Mouse (Mus musculus): Measurements from ENCODE around the gene Ptprcap.

The Ptprcap gene

DNA sequence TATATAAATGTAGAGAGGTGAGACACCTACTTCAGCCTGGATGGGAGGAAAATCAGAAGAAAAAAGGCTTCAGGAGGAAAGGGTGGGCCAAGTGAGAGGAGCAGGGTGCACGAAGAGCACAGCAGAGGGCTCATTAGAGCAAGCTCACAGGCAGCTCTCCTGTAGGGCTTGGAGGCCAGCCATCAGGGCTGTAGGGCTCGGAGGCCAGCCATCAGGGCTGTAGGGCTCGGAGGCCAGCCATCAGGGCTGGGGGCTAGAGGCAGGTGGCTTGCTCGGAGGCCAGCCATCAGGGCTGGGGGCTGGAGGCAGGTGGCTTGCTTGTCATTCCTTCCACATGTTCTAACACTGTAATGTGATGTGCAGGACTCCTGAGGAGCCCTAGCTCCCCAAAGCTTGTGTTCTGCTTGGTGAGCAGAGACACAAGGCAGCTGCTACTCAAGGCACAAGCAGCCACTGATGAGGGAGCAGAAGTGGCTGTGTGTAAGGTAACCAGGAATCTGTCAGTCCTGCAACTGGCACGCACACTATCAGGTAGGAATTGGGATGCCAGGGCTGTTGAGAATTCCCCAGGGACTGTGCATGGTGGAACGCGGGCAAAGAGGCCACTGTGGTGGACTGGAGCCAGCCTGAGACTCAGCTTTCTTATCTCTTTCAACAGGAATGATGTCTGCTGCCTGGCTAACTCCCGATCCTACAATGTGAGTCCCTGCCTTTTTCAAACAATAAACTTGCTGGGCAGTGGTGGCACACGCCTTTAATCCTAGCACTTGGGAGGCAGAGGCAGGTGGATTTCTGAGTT is 13.5 kb downstream of the Ptprcap start:
- DNase-seq (ENCODE audit: low read depth, low spot score) = no peak

DNA sequence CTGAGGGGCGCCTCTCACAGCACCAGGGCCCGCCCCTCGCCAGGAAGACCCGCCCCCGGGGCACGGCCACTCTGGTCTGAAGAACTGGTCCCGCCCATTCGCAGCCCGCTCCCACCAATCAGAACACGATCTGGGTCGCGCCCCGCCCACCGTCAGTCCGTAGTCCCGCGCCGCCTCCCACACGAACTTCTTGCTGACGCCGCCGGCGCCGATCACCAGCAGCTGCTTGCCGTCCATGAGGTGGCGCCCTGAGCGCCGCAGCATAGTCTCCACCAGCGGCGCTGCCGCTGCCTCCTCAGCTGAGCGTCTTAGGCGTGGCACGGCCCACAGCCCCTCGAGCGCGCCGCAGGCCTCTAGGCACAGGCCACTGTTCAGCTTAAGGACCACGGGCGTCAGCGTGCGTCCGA is 16.0 kb downstream of the Ptprcap start:
- peak; percentile 95 for DNase-seq (ENCODE audit: low read depth, low spot score)

DNA sequence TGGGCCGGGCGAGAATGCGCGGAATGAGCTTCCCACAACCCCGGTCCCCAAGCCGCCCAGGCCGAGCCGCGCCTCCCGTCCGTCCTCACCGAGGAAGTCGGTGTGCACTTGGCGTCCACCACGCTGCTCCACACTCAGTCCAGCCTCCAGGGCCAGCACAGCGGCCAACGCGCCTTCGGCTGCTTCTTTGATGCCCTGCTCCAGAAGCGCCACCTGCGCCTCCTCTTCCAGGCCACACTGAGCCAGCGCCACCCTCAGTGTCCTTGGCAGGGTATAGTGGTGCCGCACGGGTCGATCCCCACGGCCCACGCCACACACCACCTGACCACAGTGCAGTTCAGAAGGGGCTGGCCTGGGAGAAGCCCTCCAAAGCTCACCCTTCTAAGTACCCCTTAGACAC is 16.4 kb downstream of the Ptprcap start:
- DNase-seq (ENCODE audit: low read depth, low spot score) = no peak

DNA sequence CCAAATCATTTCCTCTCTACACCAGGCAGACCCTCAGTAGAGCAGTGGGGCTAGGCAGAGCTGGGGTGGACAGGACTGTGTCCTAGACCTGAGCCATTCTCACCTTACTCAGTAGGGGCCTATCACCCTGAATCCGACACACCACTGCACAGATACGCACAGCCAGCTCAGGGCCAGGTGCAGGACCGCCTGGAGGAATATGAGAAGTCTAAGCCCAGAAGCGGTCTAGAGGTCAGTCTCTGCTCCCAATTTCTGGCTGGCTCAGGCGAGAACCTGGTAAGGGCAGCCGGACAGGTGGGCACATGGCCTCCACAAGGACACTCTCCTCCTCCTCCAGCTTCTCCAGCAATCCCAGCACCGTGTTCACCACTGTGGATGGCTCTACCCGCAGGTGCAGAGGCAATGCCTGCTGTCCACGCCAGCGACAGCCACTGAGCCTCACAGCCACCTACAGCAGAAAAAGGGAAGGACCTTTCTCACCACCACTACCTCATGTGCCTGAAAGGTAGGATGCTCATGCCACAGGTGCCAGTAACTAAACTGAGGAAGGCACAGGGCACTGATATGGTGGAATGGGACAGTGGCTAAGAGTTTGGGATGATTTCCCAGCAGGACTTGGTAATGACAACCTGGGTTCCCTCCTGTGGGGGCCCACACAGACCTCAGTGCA is 17.5 kb downstream of the Ptprcap start:
- no peak for DNase-seq (ENCODE audit: low read depth, low spot score)

DNA sequence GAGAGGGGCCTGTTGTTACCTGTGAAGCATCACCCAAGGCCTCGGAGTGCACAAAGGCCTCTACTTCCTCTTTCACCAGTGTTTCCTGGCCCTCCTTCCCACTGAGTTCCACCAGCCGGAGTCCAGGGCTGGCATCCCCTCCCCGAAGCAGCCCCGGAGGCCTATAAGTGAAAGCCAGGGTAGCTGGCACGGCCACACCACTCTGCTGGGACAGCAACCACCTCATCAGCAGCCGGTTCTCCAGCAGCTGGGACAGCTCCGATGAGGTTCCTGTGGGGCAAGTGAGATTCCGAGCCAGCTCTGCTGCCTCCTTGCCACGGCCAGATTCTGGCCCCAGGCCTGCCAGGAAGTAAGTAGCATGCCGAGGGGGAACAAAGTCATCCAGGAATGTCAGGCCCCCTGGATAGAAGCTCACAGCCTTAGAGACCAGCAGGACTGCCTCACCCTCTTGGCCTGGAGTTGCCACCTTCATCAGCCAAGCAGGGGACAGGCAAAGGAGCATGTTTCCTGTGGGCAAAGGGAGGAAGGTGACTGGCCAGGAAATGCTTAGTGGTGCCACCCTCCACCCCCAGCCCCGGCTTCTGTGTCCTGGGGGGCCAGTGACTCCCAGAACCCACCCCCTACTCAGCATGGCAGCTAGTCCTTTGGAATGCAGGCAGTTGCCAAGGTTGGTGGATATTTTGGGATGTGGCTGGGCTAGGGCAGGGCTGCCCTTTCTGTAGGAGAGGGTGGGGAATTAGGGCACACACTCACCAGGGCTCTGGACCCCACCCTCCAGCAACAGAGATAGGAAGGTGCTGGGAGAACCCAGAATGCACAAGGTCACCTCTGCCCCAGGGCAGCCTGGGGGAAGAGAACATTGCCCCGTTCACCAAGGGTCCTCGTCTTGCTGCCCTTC is 18.2 kb downstream of the Ptprcap start:
- no peak for DNase-seq (ENCODE audit: low read depth, low spot score)

DNA sequence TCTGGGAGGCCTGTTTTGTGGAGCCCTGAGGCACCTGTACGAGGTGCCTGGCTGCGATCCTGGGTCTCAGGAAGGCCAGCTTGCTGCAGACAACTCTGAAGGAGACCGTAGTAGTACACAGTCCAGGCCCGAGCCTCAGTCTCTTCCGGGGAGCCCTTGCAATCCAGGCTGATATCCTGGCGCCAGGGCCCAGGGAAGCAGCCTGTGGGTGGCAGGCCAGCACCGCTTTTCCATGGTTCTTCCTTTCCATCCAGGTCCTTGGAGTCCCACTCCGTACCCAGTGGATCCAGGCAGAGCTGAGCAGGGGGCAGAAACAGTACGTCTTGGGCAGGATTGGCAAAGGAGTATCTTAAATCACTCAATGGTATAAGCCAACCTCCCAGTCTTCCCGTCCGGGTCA is 19.5 kb downstream of the Ptprcap start:
- DNase-seq (ENCODE audit: low read depth, low spot score) = no peak

DNA sequence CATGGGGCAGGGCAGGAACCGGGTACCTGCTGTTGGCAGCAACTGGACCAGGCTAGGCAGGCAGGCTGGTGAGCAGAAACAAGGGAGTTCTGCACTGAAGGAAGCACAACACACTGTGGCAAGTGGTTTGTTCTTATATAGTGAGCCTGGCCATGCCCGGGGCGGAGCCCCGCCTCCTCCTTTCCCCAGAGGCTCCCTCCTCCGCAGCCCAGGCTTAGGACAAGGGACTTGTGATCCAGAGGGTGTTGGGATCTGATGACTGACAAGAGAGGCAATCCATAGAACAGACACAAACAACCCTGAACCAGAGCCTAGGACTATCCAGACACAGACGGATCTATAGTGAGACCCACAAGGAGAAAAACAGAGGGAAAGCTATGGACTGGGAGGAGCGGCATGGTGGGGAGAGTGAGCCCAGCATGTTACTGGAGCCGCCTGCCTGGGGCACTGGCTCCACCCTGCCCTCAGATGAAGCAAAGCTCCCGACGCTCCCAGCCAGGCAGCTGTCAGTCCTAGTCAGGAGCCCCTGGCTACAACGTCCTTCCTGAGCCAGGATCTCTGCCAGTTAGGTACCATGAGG is 22.1 kb downstream of the Ptprcap start, which contains the start of gene Carns1:
TSS of gene Carns1 (minus strand) at position 112 of the 580 bp plus-strand sequence.
- DNase-seq (ENCODE audit: low read depth, low spot score) = no peak

DNA sequence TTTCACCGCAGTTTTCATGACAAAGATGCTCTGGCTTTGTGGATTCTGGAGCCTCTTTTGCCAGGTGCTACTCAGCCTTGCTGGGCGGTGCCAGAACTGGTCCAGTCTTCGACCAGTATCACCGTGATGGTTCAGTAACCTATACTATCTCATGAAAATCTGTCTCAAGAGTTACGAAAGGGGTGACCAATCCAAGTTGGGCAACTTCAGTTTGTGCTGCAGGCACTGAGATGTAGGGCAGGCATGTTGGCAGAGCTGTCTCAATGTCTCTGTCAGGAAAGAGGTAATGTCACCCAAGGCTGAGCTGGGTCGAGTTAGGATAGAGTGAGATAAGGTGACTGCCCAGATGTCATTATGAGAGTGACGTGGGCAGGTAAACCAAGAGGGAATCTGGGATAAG is 27.0 kb downstream of the Ptprcap start:
- DNase-seq (ENCODE audit: low read depth, low spot score) = no peak

DNA sequence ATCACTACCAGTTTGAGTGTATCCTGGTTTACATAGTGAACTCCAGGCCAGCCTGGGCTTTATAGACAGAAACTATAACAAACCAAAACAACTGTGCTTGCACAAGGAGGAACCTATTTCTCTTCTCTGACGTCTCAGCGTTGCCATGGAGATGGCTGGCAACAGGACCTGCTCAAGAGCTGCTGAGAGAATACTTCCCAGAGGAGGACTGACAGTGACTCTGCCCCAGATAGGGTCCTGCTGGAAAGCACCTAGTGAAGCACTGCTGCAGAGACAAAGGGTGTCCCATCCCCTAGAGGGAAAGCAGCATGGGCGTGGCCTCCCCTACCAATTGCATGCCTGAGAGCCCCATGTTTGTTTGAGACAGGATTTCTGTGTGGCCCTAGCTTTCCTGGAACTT is 28.5 kb downstream of the Ptprcap start:
- DNase-seq (ENCODE audit: low read depth, low spot score) = no peak

DNA sequence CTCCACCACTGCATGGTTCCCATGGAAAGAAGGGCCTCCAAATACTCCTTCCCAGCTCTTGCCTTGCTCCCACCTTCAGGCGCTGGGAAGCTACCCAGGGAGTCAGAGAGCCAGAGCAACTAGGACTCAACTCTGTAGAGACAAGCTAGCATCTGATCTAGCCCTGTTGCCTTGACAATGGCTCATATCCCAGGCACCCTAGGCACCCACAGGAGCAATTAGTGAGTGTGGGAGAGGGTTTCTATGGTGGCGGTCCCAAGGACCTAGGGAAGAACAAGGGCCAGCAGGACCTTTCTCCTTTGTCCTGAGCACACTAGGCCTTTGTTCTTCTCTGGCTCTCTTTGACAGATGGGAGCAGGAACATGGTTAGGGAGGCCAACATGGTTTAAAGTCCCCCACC is 30.3 kb downstream of the Ptprcap start:
- DNase-seq (ENCODE audit: low read depth, low spot score) = no peak

DNA sequence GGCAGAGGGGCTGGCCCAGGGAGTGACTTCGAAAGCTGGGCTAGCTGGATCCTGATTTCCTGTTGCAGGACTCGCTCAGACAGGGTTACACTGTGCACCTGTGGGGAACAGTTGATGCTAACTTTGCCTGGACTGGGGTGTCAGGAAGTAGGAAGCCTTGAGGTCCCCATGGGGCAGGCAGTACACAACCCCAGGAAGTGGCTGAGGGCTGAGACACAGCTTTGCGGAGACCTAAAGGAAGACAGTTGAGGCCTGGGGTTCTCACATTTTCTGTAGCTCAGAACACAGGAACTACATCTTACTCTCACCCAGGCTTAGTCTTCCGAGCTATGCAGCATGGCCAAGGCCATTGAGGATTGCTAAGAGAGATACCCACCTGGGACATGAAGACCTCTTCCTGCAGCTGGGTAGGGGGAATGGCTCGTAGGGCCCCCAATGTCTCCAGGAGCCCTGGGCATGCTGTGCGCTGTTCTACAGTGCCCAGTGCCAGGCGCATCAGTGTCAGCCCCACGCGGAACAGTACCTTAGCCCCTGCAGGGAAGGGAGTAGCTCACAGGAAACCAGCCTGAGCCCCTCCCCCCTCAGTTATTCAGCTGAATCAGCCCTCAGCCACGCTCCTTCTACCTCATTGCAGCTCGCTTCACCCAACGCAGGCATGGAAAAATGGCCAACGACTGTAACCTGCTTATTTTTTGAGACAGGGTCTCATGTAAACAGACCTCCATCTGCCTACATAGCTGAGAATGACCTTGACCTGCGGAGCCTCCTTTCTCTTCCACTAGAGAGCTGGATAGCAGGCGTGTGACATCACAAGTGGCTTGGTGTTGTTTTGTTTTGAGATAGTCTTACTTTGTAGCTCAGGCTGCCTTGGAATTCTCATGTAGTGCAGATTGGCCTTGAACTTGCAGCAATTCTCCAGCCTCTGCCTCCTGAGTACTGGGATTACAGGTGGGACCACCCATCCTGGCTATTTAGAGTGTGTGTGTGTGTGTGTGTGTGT is 31.9 kb downstream of the Ptprcap start:
- DNase-seq (ENCODE audit: low read depth, low spot score) = no peak

DNA sequence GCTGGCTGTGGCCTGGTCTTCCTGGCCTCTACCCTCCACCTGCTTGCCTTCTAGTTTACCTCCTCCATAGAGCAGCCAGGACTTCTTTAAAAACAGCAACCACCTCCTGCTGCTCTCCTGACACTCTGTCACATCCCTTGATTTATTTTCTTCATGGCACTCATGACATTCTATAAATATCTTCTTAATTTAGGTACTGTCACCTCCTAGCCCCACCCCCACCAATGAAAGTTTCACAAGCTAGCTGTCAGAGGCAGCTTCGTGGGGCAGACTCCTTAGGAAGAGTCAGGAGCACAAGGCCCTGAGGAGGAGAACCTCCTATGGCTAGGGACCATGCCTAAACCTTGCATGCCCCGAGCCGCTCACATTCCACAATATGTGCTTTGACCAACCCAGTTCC is 33.9 kb downstream of the Ptprcap start:
- no peak for DNase-seq (ENCODE audit: low read depth, low spot score)

DNA sequence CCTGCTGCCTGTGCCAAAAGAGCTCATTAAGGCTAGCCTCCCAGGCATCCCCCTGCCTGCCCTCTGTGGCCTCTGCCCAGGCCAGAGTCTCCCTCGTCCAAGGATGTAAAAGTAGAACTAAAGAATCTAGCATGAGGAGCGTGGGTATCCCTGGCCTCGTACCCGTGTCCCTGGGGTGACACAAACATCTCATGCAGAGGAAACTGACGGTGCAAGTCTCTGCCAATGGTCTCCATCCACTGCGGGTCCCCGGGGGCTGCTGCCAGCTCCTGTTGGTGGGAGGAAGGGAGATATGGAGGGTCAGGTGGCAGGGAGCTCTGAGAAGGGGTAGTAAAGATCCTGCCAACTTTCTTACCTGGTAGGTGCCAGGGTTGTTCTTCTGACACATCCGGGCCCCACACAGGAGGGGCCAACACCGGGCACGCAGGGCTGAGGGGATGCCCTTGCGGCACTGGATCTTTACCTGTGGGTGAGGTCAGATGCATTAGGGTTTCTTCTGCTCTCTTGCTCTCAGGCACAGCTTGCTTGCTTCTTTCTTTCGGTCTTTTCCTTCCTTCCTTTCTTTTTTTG is 35.7 kb downstream of the Ptprcap start:
- DNase-seq (ENCODE audit: low read depth, low spot score) = no peak

DNA sequence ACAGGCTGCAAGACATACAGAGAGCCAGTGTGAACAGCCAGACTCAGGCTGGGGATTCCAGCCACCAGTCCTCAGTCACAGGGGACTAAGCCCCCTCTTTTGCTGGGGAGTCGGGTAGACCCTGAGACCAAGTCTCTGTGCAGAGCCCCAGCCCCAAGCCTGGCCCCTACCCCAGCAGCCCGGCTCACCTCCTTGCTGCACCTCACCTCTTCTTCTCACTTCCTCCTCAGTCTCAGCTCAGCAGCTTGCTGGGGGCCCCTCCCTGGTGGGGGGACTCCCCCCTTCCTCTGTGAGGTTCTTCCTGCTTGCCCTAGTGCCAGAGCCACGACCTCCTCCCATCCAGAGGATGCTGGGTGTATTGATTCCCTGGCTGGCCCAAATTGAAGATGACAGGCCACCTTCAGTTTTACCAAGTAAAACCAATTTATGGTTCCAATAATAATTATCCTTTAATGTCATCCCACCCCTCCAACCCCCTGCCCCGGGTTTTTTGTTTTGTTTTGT is 37.5 kb downstream of the Ptprcap start, which contains the start of gene Tbc1d10c:
TSS of gene Tbc1d10c (minus strand) at position 454 of the 504 bp plus-strand sequence.
- no peak for DNase-seq (ENCODE audit: low read depth, low spot score)

DNA sequence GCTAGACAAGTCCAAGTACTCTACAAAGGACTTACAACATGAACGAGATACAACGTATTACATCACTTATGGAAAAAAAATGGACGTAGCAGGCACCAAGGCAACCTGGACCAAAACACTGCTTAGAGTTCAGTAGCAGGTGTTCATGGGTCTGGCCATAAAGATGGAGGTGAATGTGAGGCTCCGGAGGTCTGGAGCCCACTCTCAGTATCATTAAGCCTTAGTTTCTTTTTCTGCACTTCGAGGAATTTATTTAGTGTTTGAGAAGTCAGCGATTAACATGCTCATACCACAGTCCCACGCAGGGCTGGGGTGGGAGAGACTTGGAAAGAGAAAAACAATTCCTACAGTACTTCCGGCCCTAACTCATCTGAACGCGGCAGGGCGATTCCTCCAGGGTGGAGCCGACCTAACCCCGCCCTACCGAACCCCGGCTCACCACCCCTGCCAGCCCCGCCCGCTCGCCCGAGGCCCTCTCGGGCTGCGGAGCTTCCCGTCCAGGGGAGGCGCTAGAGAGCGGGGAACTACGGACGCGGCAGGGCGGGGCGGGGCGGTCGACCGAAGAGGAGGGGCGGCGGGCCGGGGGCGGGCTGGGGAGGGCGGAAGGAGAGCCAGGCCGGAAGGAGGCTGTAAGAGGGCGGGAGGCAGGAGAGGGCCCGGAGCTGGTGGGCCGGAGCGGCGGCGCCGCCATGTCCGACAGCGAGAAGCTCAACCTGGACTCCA is 38.3 kb downstream of the Ptprcap start, which contains the start of gene Ppp1ca:
TSS of gene Ppp1ca (plus strand) at position 538 of the 723 bp plus-strand sequence.
- DNase-seq (ENCODE audit: low read depth, low spot score) = peak; percentile 92

DNA sequence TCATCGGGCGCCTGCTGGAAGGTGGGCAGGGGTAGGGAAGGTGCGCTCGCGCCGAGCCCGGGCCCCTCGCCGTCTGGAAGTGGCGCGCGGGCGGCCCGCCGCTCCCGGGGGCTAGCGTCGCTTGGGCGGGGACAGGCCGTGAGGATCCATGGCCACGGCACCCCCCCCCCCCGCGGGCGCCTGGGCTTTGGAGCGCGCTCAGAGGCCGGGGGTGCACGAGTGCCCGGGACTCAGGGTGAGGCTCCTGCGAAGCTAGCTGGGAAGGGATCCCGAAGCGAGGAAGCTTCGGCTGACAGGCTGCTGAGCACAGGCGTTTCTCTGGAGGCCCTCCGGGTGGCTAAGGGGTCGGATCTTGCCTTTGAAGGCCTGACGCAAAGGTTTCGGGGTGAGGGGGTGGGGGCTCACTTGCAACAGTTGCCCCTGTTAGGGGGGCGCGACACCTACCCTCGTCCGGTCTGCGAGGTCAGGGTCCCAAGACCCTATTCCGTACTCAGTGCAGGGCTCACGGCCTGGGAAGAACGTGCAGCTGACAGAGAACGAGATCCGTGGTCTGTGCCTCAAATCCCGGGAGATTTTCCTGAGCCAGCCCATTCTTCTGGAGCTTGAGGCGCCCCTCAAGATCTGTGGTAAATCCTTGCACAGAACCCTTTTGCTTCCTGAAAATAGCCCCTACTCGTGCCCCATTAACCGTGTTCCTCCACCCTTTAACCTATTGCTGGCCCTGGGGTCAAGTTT is 39.0 kb downstream of the Ptprcap start:
- DNase-seq (ENCODE audit: low read depth, low spot score) = no peak

DNA sequence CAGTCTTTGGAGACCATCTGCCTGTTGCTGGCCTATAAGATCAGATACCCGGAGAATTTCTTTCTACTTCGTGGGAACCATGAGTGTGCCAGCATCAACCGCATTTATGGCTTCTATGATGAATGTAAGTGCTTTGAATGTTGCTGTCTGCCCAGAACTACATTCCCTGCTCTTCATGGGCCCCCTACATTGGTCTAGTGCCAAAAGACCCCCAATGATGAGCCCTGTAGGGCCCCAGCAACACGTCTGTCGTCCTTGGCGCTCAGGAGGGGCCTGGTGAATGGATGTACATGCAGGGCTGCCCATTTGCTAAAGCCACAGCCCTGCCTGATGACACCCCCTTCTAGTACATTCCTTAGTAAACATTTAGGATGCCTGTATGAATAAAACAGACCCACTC is 39.7 kb downstream of the Ptprcap start:
- DNase-seq (ENCODE audit: low read depth, low spot score) = no peak

DNA sequence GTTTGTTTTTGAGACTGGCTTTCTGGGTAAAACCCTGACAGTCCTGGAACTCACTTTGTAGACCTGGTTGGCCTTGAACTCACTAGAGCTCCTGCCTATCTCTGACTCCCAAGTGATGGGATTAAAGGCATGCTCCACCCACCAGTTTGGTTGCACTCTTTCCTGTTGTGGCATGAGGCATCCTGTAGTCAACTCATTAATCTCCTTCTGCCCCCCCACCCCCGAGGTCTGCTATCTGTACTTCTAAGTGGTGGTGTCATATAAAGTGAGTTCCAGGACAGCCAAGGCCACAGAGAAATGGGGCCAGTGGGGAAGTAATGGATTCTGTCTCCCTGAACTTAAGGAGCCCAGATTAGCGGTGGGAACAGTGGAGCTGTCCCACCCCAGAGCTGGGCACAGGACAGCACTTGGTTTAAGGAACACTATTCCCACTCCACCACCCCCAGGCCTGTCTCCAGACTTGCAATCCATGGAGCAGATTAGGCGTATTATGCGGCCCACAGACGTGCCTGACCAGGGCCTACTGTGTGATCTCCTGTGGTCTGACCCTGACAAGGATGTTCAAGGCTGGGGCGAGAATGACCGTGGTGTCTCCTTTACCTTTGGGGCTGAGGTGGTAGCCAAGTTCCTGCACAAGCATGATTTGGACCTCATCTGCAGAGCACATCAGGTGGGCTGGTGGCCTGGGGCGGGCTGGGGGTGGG is 40.8 kb downstream of the Ptprcap start:
- DNase-seq (ENCODE audit: low read depth, low spot score) = no peak
